Mouse (Mus musculus) brain, embryonic 18.5 days (tissue): ENCODE data around the gene Setd3.

Experiments used
- DNase-seq: peaks from one replicate; pipeline ENCODE4 v3.0.0-alpha.2; 2012; ENCODE audit warnings: low read depth, low spot score

Gene Setd3

DNA sequence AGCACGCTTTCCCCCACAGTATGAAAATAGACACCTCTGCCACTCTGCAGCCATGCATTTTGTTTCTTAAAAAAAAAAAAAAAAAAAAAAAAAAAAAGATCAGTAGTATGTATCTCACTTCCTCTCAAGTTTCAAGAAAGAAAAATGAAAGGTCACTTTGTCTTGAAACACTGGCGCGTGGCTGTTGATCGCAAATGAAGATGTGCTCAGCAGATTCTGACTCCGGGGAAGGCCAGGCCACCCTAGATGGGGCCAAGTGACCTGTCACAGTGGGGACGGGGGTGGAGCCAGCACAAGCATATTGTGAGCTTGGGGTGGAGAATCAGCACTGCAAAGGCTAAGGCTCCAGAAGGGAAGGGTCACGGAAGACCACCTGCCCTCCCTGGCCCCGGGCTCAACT, 24.8 kb upstream of the Setd3 start:
- no peak for DNase-seq

DNA sequence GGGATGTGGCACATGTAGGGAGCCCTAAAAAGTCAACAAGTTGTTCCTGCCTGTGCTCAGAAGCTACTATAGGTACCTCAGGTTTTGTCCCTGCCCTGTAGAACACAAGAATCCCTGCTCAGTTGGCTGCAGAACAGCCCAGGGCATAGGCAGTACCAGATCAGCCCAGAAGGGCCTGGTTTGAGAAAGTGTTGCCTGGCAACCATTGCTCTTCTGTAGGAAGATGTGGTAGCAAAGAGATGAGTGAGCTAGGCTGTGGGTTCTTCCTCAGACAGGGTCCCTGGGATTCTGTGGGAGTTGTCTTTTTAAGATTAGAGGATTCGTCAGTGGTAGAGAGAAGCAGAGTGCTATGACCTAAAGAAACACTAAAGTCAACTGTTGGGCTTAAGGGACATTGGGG, 21.0 kb upstream of the Setd3 start:
- DNase-seq, result no peak

DNA sequence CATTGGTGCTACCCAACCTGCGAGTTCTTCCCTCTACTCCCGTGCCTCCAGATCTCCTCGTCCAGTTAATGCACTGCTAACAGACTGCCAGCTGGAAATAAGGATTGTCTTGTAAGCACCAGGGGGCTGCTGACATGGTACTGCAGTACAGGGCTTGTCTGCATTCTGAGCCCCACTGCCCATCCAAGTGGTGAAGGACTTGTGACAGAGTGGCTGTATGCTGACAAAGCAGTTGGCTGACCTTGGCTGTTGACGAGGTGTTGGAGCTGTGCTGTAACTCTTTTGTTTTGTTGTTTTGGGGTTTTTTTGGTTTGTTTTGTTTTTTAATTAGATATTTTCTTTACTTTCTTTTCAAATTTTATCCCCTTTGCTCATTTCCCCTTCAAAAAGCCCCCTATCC, 19.3 kb upstream of the Setd3 start:
- DNase-seq, result no peak

DNA sequence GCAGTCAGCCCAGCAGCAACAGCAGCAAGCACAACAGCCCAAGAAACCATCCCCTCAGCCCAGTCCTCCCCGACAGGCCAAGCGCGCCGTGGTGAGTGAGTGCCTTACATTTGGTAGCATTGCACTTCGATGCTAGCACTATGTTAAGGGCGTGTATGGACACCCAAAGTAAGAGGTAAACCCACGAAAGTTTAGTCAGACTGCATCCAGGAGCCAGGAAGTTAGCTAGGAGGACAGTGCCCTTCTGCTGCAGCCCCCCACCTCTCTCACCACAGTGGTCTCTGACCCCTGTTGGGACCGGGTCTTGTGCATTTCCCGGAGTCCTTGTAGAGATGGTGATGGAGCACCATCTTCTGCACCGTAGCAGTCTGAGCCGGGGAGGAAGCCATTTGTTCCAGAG, 16.6 kb upstream of the Setd3 start:
- no peak for DNase-seq

DNA sequence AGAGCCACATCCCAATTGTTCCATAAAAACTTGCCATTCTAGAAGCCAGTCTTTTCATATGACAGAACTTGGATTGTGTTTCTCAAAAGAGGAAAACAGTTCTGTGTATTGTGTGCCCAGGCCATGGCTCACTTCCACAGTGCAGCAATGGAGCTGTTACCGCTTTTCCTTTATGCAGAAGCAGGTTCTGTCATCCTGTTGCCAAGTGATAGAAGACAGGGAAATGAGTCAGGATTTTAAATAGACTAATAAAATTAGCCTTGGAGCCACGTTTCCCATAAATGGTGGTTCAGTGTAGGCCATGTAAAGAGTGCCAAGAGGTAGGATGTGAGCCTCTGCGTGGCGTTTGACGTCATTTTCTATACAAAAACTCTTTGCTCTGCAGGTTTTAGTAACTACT, 14.8 kb upstream of the Setd3 start:
- no peak for DNase-seq

DNA sequence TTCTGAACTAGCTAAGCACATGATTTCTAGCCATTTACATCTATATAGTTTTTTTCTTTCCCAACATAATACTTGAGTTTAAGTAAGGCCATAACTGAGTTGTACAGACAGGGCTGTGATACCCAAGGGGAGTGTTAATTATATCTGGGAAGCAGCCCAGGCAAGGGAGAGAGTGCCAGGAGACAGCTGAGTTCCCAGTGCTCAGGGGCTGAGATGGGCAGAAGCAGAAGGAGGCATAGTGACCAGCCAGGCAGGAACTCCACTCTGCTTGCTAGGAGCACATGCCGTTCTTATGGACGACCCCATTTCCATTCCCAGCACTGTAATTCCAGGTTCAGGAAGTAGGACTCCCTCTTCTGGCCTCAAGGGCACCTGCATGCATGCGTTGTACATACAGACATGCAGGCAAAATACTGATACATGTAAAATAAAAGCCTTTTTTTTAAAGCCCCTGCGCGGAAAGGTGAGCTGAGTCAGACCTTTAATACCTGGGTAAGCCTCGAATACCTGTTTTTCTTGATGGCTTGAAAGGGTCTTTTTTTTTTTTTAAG, 8.5 kb upstream of the Setd3 start:
- DNase-seq, result no peak

DNA sequence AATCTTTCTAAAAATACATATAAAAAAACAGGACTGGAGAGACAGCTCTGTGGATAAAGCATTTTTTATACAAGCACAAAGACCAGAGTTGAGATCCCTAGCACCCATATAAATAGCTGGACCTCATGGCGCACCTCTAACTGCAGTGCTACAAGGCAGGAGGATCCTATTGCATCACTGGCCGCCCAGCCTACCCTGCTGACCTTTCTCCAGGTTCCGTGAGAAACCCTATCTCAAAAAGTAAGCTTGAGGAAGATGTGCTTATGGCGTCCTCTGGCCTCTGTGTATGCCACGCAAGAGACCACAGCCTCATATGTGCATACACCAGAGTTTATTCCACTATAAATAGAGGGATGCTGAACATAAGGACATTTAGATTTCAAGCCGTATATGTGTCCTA, 2.6 kb upstream of the Setd3 start:
- DNase-seq, result no peak

DNA sequence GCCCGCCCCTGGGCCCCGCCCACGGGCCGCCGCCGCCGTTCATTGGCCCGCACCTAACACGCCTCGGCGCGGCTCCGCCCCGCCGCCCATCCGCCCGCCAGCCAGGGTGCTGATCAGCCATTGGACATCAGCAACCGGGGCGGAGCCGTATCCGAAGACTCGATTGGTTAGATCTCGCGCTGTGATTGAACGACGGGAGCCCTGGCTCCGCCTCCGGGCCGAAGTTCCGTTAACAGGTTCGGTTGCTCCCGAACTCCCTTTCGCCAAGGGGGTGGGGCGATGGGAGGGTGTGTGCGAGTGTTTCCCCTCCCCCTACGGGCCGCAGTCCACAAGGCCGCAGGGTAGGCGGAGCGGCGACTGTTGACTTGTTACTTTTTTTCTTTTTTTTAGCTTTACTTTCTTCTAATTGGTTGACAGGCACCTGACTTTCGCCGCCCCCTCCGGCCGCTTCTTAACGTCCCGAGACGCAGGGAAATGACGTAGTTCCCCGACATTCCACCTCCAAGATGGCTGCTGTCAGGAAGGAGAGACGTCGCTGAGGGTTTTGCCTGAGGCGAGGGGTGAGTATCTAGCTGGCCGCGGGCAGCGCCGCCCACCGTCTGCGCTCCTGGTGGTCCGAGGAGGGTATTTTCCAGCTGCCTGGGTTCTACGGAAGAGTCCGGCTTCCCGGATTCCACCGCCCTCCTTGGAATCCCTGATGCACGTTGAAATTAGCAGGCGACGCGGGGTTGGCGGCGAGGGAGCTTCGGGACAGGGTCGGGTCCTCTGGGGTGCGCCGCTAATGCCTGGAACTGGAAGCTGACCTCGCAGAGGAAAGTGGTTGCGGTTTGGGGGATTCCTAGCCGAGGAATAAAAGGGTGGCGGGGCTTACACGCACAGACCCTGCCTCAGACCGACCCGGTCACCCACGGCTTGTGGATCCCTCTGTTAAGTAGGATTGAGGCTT, 480 bp upstream of the Setd3 start, which contains the start of gene Ccnk:
Gene Ccnk, plus strand, starts transcription at position 259 of the 946 bp plus-strand sequence.
- DNase-seq, result peak; percentile 99

DNA sequence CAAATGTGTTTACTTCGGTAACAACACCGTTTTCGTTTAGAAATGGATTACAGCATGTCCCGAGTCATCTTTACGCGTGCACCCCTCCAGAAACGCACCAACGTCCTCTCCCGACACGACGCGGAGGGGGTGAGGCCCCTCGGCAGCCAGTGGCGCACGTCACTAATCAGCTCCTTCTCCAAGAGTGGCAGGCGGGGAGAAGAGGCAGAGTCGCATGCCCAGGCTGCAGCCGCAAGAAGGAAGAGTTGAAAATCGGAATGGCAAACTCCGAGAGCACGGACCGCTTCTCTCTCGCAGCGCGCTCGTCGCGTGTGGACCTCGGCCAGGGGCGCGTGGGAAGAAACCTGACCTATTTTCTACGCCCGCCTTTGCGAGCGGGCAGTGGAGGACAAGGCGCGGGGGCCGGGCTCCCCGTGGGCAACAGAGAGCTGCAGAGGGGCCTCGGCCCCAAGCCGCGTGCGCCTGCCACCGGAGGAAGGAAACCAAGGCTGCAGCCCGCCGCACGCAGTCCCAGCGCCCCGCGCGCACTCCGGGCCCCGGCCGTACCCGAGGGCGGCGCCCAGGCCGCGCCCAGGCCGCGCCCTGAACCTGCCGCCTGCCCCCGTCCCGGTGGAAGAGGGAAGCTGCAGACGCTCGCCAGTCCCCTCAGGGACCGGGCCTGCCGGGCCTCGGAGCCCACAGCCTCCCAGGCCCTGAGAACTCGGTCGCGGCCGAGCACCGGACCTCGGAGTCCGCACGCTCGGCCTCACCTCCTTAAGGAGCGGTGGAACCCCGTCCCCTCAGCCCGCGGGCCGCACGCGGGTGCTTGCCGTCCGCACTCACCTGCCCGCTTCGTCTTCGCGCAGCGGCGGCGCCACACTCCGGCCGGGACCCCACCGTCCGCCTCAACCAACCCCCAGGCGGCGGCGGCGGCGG, 526 bp downstream of the Setd3 start:
- no peak for DNase-seq

DNA sequence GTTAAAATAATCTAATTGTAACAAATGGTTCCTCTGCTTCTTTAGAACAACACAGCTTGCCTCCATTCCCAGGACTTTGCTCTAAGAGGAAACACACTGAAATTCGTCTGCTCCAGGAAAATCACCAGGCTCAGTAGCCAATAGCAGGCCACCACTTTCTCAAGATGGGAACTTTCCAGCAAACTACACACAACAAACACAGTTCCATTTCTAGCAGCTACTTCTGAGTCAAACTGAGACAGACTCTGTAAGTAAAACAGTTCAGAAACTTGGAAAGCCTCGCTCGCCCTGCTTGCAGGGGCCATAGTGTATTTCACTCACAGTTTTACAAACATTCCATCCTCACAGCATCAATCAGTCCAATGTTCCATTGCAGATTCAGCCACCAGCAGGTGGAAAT, 2.7 kb downstream of the Setd3 start:
- no peak for DNase-seq

DNA sequence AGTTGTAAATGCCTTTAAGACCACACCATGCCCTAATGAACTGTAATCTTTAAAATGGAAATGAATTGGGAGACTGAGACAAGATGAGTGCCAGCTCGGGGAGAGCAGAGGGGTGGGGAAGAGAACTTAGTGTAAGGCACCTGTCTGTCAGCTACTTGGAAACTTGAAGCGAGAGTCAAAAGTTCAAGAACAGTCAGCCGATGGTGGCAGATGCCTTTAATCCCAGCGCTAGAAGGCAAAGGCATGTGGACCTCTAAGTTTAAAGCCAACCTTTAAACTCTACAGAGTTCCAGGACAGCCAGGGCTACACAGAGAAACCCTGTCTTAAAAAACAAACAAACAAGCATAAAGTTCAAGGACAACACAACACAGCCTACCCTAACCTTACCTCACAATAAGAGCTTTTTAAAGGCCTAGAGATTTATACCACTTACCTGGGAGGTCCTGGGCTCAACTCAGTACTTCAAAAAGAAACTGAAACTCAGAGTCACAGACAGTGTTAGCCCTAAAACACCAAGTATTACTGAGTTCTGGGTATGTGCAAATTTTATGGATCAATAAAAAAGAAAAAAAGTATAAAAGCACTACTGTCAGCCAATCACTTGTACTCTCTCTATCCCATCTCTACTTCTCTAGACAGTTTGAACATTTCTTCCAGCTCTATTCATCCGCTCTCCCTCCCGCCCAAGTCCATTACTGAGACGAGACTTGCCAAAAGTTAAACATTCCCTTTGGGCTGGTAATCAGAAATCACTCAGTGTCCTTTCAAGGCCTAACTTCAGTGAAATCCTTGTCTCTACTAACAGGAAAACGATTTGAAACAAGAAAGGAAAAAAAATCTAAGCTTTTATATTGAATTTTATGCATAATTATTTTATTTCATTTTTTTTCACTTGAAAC, 4.3 kb downstream of the Setd3 start:
- no peak for DNase-seq

DNA sequence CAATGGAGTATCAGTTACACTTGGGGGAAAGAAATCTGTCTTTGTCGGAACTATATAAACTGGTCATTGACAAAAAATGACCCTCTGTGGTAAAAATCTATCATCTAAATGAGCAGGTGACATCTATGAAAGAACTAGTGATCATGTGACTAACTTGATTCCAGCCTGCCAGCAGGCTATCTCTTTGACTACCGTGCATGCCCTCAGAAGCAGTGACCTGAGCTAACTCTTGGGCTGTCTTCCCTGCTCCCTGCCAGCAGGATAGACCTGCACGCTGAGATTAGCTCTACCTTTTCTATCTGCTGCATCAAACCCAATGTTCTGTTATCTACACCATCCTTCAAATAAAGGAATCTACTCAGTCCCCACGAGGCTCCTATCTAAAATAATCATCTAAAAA, 6.5 kb downstream of the Setd3 start:
- no peak for DNase-seq

DNA sequence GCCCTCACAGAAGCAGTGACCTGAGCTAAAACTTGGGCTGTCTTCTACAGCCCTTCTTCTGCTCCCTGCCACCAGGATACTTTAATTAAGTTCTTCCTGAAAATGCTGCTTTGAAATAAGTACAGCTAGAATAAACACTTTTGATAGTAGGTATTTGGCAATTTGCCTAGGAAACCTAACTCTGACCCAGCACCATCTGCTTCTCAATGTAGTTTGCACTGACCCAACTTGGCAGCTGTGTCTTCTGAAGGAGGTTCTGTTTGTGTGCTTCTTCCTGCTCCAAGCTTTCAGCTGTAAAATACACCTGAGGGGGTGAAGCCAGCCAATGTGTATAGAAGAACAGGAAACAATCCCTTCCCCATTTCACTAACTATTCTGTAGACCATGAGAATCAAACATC, 7.8 kb downstream of the Setd3 start:
- DNase-seq, result no peak

DNA sequence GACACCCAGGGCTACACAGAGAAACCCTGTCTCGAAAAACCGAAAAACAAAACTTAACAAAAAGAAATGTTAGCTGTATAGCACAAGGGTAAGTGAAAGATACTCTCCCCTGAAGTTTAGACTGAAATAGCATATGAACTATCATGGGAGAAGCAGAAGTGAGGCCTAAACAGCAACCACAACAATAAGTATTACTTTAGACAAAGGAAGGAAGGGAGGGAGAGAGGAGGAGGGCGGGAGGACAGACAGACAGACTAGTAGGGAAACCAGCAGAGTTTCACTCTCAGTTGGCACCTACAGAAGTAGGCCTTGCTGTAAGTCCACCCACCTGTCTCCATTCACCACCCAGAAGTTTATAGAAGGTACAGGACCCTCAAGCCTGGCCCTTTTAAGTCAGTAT, 8.6 kb downstream of the Setd3 start:
- DNase-seq, result no peak

DNA sequence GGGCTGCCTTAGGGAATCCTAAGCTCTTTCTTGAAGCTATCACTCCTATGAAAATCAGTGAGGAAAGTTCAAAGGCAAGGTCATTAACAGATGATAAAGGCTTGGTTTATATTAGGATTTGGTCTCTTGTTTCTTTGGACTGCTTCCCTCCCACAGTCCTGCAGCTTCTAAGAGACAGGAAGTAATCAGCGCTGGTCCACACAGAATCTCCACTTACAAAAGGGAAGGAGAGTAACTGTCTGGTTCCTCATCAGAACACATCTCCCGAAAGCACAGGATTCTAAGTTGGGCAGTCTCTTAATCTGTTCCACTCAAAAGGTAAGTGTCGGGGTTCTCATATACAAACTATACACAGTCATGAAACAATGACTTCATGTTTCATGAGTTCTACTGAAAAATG, 10.2 kb downstream of the Setd3 start:
- DNase-seq, result no peak

DNA sequence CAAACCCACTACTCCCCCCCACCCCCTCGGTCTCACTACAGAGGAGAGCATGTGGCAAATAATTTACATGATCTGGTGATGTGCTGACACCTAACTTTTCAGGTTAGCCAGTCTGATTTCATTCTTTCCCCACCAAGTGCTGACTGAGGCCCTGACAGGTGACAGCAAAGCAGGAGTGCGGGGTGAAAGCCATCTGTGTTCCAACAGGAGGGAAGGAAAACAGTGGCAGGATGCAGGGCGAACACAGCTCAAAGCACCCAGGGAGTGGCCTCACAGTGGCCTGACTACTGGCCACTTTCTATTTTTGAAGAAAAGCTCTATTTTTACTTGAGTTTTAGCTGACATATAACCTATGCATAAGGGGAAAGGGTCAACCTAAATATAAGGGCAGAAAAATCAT, 15.4 kb downstream of the Setd3 start:
- DNase-seq, result no peak

DNA sequence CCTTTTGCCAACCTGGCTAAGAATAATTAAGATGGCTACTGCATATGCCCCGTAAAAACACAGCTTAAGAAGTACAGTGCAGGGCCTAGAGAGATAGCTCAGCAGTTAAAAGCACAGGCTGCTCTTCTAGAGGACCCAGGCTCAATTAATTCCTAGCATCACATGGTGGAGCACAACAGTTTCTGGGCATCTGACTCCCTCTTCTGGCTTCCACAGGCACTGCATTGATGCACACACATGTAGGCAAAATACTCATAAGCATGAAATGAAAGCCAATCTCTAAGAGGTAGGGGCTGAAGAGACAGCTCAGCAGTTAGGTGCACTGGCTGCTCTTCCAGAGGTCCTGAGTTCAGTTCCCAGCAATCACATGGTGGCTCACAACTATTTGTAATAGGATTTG, 17.1 kb downstream of the Setd3 start:
- DNase-seq, result no peak

DNA sequence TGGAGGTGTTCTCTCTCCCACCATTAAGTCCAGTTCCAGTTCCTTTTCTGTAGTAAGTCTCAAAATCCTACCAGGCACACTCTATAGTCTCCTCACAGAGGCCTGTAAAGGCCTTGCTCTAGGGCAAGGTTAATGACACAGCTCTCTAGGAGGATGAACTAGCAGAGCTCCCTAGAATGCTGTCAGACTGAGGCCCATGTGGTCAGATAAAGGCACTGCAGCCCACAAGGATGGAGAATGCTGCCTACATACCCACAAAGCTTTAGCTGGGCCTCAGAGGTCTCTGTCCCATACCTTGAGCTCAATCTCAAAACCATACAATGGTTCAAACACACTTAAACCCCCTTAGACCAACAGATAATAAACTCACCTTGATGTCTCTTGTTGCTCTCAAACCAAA, 19.3 kb downstream of the Setd3 start:
- no peak for DNase-seq

DNA sequence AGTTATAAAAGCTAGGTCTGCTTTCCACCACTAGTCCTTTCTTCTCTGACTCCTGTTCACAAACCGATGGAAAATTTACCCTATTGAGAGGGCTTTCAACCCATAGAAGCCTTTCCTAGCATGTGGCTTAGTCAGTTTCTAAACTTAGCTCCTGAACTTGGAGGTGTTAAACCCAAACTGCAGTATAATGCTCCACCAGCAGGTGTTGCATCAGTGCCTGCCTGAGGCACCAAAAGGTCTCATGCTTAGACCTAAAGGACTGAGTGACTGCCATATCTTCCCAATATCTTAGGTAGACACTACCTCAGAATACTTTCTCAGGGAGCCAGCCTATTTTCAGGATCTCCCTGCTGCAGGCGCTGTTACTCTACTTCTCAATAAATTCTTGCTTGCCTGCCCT, 26.4 kb downstream of the Setd3 start:
- no peak for DNase-seq

DNA sequence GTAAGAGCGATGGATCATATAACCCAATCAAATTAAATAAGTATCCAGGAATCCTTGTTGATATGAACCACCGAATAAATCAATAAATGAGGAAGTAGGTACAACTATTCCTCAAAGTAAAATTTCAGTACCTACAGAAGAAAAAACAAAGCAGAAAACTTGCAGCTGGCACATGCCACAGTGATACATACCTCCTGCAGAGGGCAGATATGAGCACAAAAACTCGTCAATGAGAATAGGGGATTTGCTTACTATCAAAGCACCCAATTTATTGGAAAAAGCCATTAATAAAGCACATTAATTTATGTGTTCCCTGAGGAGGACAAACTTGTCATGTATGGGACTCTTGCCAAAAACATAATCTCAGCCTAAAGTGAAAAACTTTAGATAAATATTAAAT, 29.4 kb downstream of the Setd3 start:
- no peak for DNase-seq

DNA sequence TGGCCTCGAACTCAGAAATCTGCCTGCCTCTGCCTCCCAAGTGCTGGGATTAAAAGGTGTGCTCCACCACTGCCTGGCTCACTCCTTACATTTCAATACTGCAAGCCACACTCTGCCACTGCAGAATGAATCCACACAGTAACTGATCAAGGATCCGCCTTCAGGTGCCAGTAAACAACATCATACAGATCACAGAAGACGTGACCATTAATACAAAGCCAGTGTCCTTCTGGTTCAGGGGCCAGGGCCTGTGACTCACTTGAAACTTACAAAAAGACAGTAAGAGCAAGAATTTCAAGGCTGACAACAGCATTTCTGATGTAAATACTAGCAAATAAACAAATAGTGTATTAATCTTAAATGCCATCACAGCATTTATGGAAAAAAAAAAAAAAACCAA, 33.9 kb downstream of the Setd3 start:
- DNase-seq, result no peak
